Mouse (Mus musculus) lung, embryonic 16.5 days (tissue): ENCODE results near the gene Tpsb2. TPM values are rescaled to one million over a fixed set of nuclear protein-coding genes. Genes with fewer than 3 reads are reported as not detected.
A peak's percentile ranks its signal among the peaks of the same experiment; 100 is the strongest.

Experiments
- ATAC-seq: fragments of 200-750 bp; cut with Nextera tagmentation; 2 replicates; pipeline ENCODE4 v1.8.0; 2017; ENCODE audit warnings: low read depth, mild to moderate bottlenecking, moderate library complexity
- H3K27ac ChIP-seq: fragments of 300-500 bp; sonication (generic); 2 replicates; pipeline ENCODE4 v1.5.1; 2014; ENCODE audit warnings: mild to moderate bottlenecking, control low read depth, low read length
- H3K27me3 ChIP-seq: fragments of 300-500 bp; sonication (generic); 2 replicates; pipeline ENCODE4 v1.6.1; 2014; ENCODE audit warnings: low read depth, low read length, mixed read lengths; ENCODE audit not compliant: control insufficient read depth, insufficient read depth
- H3K36me3 ChIP-seq: fragments of 300-500 bp; sonication (generic); 2 replicates; pipeline ENCODE4 v1.6.1; 2014; ENCODE audit warnings: low read length; ENCODE audit not compliant: control insufficient read depth, insufficient read depth
- H3K4me1 ChIP-seq: fragments of 300-500 bp; sonication (generic); replicated peaks from 2 replicates; pipeline ENCODE4 v1.6.1; 2014; ENCODE audit warnings: low read length, mixed read lengths; ENCODE audit not compliant: control insufficient read depth, insufficient read depth
- H3K4me2 ChIP-seq: fragments of 300-500 bp; sonication (generic); 2 replicates; pipeline ENCODE4 v1.6.1; 2014; ENCODE audit warnings: low read depth, low read length, control low read depth
- H3K4me3 ChIP-seq: fragments of 300-500 bp; sonication (generic); 2 replicates; pipeline ENCODE4 v1.5.1; 2014; ENCODE audit warnings: mild to moderate bottlenecking, low read length, control low read depth
- H3K9ac ChIP-seq: fragments of 300-500 bp; sonication (generic); 2 replicates; pipeline ENCODE4 v1.6.1; 2014; ENCODE audit warnings: low read length, control low read depth
- H3K9me3 ChIP-seq: fragments of 300-500 bp; sonication (generic); 2 replicates; pipeline ENCODE4 v1.6.1; 2016; ENCODE audit warnings: low read length; ENCODE audit not compliant: control insufficient read depth
- WGBS: fragments of 180-500 bp; shearing (Covaris S2); extraction: QIAGEN DNeasy Blood & Tissue Kit; methylation state at CpG from one replicate; pipeline ENCODE4 v1.1.7; 2014; 5-methylcytosine and 5-hydroxymethylcytosine counted together
- polyA plus RNA-seq: library from polyadenylated mRNA; unstranded; fragments of >200 nt; fragmentation: Nextera tagmentation; extraction: Ambion mirVana; gene quantifications from 2 replicates; pipeline ENCODE4 v1.2.1, GENCODE M21; 2015

Gene Tpsb2
- polyA plus RNA-seq, 1 experiment from 2014 or later = 6.1 TPM

- 60% methylated on average over 2 of the region's 2 CpGs for WGBS
- no peak for ATAC-seq
- Histone ChIP-seq H3K4me3 (no peak overlapping the region), H3K27me3 (no peaks in the 10 kb centered on the region), H3K36me3 (no peaks in the 10 kb centered on the region), H3K9me3 (no peaks in the 10 kb centered on the region), H3K27ac (no peak overlapping the region), H3K4me1 (no peaks in the 10 kb centered on the region), H3K9ac (no peak overlapping the region), H3K4me2 (no peak overlapping the region)
These were observed 4.8 kb upstream of the Tpsb2 start for GRCm38 (mm10) chr17:25361291-25361690.

GRCm38 (mm10) chr17:25363726-25364125, 2.4 kb upstream of the Tpsb2 start:
- no peaks in the 10 kb centered on the region for H3K36me3 ChIP-seq
- H3K4me1 ChIP-seq = no peaks in the 10 kb centered on the region
- 0% methylated on average over 1 of the region's 1 CpGs for WGBS
- no peaks in the 10 kb centered on the region for H3K27me3 ChIP-seq
- no peak overlapping the region for H3K4me2 ChIP-seq
- ATAC-seq = no peak
- no peak overlapping the region for H3K27ac ChIP-seq
- no peaks in the 10 kb centered on the region for H3K9me3 ChIP-seq
- no peak overlapping the region for H3K4me3 ChIP-seq
- H3K9ac ChIP-seq = no peak overlapping the region

GRCm38 (mm10) chr17:25368973-25369372, 2.9 kb downstream of the Tpsb2 start, which contains the start of gene Tpsg1:
Gene Tpsg1, plus strand, starts transcription at chr17:25369273.
- no peaks in the 10 kb centered on the region for H3K36me3 ChIP-seq
- no peak within 1 kb of the TSS for H3K9ac ChIP-seq
- H3K9me3 ChIP-seq = no peaks in the 10 kb centered on the region
- H3K4me2 ChIP-seq = no peak within 1 kb of the TSS
- no peak within 1 kb of the TSS for H3K4me3 ChIP-seq
- H3K4me1 ChIP-seq = peaks cover 3% of the 10 kb centered on the region; the same call in 1 of the 2 replicates
- no peak within 1 kb of the TSS for H3K27ac ChIP-seq
- no peak for ATAC-seq
- WGBS = 62% methylated on average over 3 of the region's 3 CpGs
- no peaks in the 10 kb centered on the region; the same call in 1 of the 2 replicates for H3K27me3 ChIP-seq

GRCm38 (mm10) chr17:25372491-25372890, 6.4 kb downstream of the Tpsb2 start:
- H3K9ac ChIP-seq = no peak overlapping the region
- WGBS = 71% methylated on average over 8 of the region's 8 CpGs
- H3K36me3 ChIP-seq = no peaks in the 10 kb centered on the region
- no peaks in the 10 kb centered on the region for H3K9me3 ChIP-seq
- H3K4me1 ChIP-seq = peaks cover 3% of the 10 kb centered on the region; the same call in 1 of the 2 replicates
- H3K27me3 ChIP-seq = no peaks in the 10 kb centered on the region; the same call in 1 of the 2 replicates
- no peak overlapping the region for H3K4me2 ChIP-seq
- ATAC-seq = no peak
- no peak overlapping the region for H3K27ac ChIP-seq
- no peak overlapping the region for H3K4me3 ChIP-seq

GRCm38 (mm10) chr17:25374011-25374410, 7.9 kb downstream of the Tpsb2 start:
- H3K36me3 ChIP-seq = no peaks in the 10 kb centered on the region
- no peak overlapping the region for H3K4me3 ChIP-seq
- H3K27ac ChIP-seq = no peak overlapping the region
- peak; percentile 61; the same call in 1 of the 2 replicates for ATAC-seq
- H3K9ac ChIP-seq = no peak overlapping the region
- H3K4me1 ChIP-seq = peaks cover 3% of the 10 kb centered on the region; the same call in 1 of the 2 replicates
- WGBS = 21% methylated on average over 9 of the region's 9 CpGs
- H3K27me3 ChIP-seq = no peaks in the 10 kb centered on the region; the same call in 1 of the 2 replicates
- no peaks in the 10 kb centered on the region for H3K9me3 ChIP-seq
- H3K4me2 ChIP-seq = no peak overlapping the region

- Histone ChIP-seq H3K27ac (no peak overlapping the region), H3K36me3 (no peaks in the 10 kb centered on the region), H3K9ac (no peak overlapping the region), H3K4me1 (no peaks in the 10 kb centered on the region), H3K4me2 (no peak overlapping the region), H3K4me3 (no peak overlapping the region), H3K9me3 (no peaks in the 10 kb centered on the region), H3K27me3 (no peaks in the 10 kb centered on the region)
- WGBS = 71% methylated on average over 4 of the region's 4 CpGs
- ATAC-seq = no peak
These were observed 28.4 kb downstream of the Tpsb2 start for GRCm38 (mm10) chr17:25394526-25394925.

GRCm38 (mm10) chr17:25397804-25398519, 31.9 kb downstream of the Tpsb2 start:
- ATAC-seq = peak; percentile 46; the same call in 1 of the 2 replicates
- H3K4me3 ChIP-seq = no peak overlapping the region
- H3K36me3 ChIP-seq = no peaks in the 10 kb centered on the region
- no peak overlapping the region for H3K9ac ChIP-seq
- no peak overlapping the region for H3K4me2 ChIP-seq
- H3K9me3 ChIP-seq = no peaks in the 10 kb centered on the region
- H3K27me3 ChIP-seq = no peaks in the 10 kb centered on the region
- WGBS = 34% methylated on average over 14 of the region's 14 CpGs
- no peak overlapping the region for H3K27ac ChIP-seq
- H3K4me1 ChIP-seq = no peaks in the 10 kb centered on the region

- H3K4me2 ChIP-seq = no peak overlapping the region
- no peaks in the 10 kb centered on the region for H3K4me1 ChIP-seq
- H3K9me3 ChIP-seq = no peaks in the 10 kb centered on the region
- H3K27me3 ChIP-seq = no peaks in the 10 kb centered on the region
- no peaks in the 10 kb centered on the region for H3K36me3 ChIP-seq
- no peak overlapping the region for H3K27ac ChIP-seq
- WGBS = 70% methylated on average over 13 of the region's 13 CpGs
- no peak overlapping the region for H3K9ac ChIP-seq
- ATAC-seq = no peak
- H3K4me3 ChIP-seq = no peak overlapping the region
These were observed 32.4 kb downstream of the Tpsb2 start for GRCm38 (mm10) chr17:25398520-25398838.

GRCm38 (mm10) chr17:25400443-25400842, 34.3 kb downstream of the Tpsb2 start:
- Histone ChIP-seq H3K9me3 (no peaks in the 10 kb centered on the region), H3K27me3 (no peaks in the 10 kb centered on the region), H3K9ac (no peak overlapping the region), H3K4me2 (no peak overlapping the region), H3K4me1 (peaks cover 6% of the 10 kb centered on the region; the same call in 1 of the 2 replicates), H3K4me3 (no peak overlapping the region), H3K36me3 (no peaks in the 10 kb centered on the region), H3K27ac (no peak overlapping the region)
- WGBS = 5% methylated on average over 7 of the region's 7 CpGs
- no peak for ATAC-seq
